Mouse (Mus musculus): ENCODE measurements around the gene Vash2. TPM values are rescaled to one million over a fixed set of nuclear protein-coding genes. Genes with fewer than 3 reads are reported as not detected.

The Vash2 gene
- polyA plus RNA-seq, 1 experiment from 2014 or later: 3.9 TPM

GRCm38 (mm10) chr1:190904136-190904535 lies 75.0 kb downstream of the Vash2 start:
- 88% methylated on average over 3 of the region's 3 CpGs for WGBS
- H3K4me3 ChIP-seq (ENCODE audit: low read depth, low read length): no peak overlapping the region
- H3K9ac ChIP-seq (ENCODE audit: low read depth, low read length): no peak overlapping the region
- no peaks in the 10 kb centered on the region for H3K4me1 ChIP-seq (replicated peaks; ENCODE audit: control insufficient read depth, insufficient read depth, low read length)
- no peak overlapping the region for H3K27ac ChIP-seq (ENCODE audit: low read depth, low read length)
- no peaks in the 10 kb centered on the region for H3K27me3 ChIP-seq (replicated peaks; ENCODE audit: control insufficient read depth, insufficient read depth, low read length)
- no peak overlapping the region for H3K4me2 ChIP-seq (replicated peaks; ENCODE audit: low read depth)
- TF ChIP-seq CTCF (IDR thresholded peaks at IDR 0.05; ENCODE audit: low read depth): no peak
- ATAC-seq: no peak
- H3K9me3 ChIP-seq (ENCODE audit: control insufficient read depth): no peaks in the 10 kb centered on the region
- H3K36me3 ChIP-seq (ENCODE audit: control insufficient read depth, insufficient read depth): peaks cover 22% of the 10 kb centered on the region

GRCm38 (mm10) chr1:190901082-190901481 lies 78.0 kb downstream of the Vash2 start:
- no peak for TF ChIP-seq CTCF (IDR thresholded peaks at IDR 0.05; ENCODE audit: low read depth)
- Histone ChIP-seq H3K27ac (ENCODE audit: low read depth, low read length) (no peak overlapping the region), H3K4me3 (ENCODE audit: low read depth, low read length) (no peak overlapping the region), H3K9me3 (ENCODE audit: control insufficient read depth) (no peaks in the 10 kb centered on the region), H3K36me3 (ENCODE audit: control insufficient read depth, insufficient read depth) (peaks cover 22% of the 10 kb centered on the region), H3K27me3 (replicated peaks; ENCODE audit: control insufficient read depth, insufficient read depth, low read length) (no peaks in the 10 kb centered on the region), H3K9ac (ENCODE audit: low read depth, low read length) (no peak overlapping the region), H3K4me1 (replicated peaks; ENCODE audit: control insufficient read depth, insufficient read depth, low read length) (no peaks in the 10 kb centered on the region; the same call in 1 of the 2 replicates), H3K4me2 (replicated peaks; ENCODE audit: low read depth) (no peak overlapping the region)
- no peak for ATAC-seq
- WGBS: 67% methylated on average over 2 of the region's 2 CpGs

GRCm38 (mm10) chr1:190898899-190899575 lies 80.1 kb downstream of the Vash2 start:
- Histone ChIP-seq H3K27me3 (replicated peaks; ENCODE audit: control insufficient read depth, insufficient read depth, low read length) (no peaks in the 10 kb centered on the region), H3K27ac (ENCODE audit: low read depth, low read length) (no peak overlapping the region), H3K9ac (ENCODE audit: low read depth, low read length) (no peak overlapping the region), H3K4me2 (replicated peaks; ENCODE audit: low read depth) (peak overlapping the region; percentile 1), H3K9me3 (ENCODE audit: control insufficient read depth) (no peaks in the 10 kb centered on the region), H3K4me1 (replicated peaks; ENCODE audit: control insufficient read depth, insufficient read depth, low read length) (no peaks in the 10 kb centered on the region; the same call in 1 of the 2 replicates), H3K4me3 (ENCODE audit: low read depth, low read length) (no peak overlapping the region), H3K36me3 (ENCODE audit: control insufficient read depth, insufficient read depth) (peaks cover 24% of the 10 kb centered on the region)
- WGBS: 28% methylated on average over 9 of the region's 9 CpGs
- ATAC-seq: peak; percentile 63; the same call in 1 of the 2 replicates
- no peak for TF ChIP-seq CTCF (IDR thresholded peaks at IDR 0.05; ENCODE audit: low read depth)

- no peak overlapping the region for H3K27ac ChIP-seq (ENCODE audit: low read depth, low read length)
- no peaks in the 10 kb centered on the region; the same call in 1 of the 2 replicates for H3K4me1 ChIP-seq (replicated peaks; ENCODE audit: control insufficient read depth, insufficient read depth, low read length)
- 49% methylated on average over 3 of the region's 3 CpGs for WGBS
- H3K9ac ChIP-seq (ENCODE audit: low read depth, low read length): no peak overlapping the region
- no peaks in the 10 kb centered on the region for H3K27me3 ChIP-seq (replicated peaks; ENCODE audit: control insufficient read depth, insufficient read depth, low read length)
- peaks cover 17% of the 10 kb centered on the region; the same call in 1 of the 2 replicates for H3K36me3 ChIP-seq (ENCODE audit: control insufficient read depth, insufficient read depth)
- no peak overlapping the region for H3K4me3 ChIP-seq (ENCODE audit: low read depth, low read length)
- peak; percentile 44 for ATAC-seq
- H3K9me3 ChIP-seq (ENCODE audit: control insufficient read depth): no peaks in the 10 kb centered on the region
- TF ChIP-seq CTCF (IDR thresholded peaks at IDR 0.05; ENCODE audit: low read depth): no peak
- H3K4me2 ChIP-seq (replicated peaks; ENCODE audit: low read depth): no peak overlapping the region
Measured at GRCm38 (mm10) chr1:190898186-190898585, 80.9 kb downstream of the Vash2 start.

Other genes with a start within 250 kb of the Vash2 start
- gene Rps6kc1, start 67.5 kb downstream of the Vash2 start, polyA plus RNA-seq (2015; fragmentation: Nextera tagmentation; extraction: Ambion mirVana): 6.0 and 6.2 TPM in 2 replicates
- gene Angel2, start 54.2 kb downstream of the Vash2 start, polyA plus RNA-seq (2015; fragmentation: Nextera tagmentation; extraction: Ambion mirVana): 23.2 and 23.8 TPM in 2 replicates
- gene Flvcr1, start 46.9 kb upstream of the Vash2 start, polyA plus RNA-seq (2015; fragmentation: Nextera tagmentation; extraction: Ambion mirVana): 57.4 and 65.5 TPM in 2 replicates
- 1.1 TPM in 2 replicates for gene Spata45, start 57.3 kb upstream of the Vash2 start, polyA plus RNA-seq (2015; fragmentation: Nextera tagmentation; extraction: Ambion mirVana)
- 17.3 and 18.1 TPM in 2 replicates for gene Tatdn3, start 83.6 kb upstream of the Vash2 start, polyA plus RNA-seq (2015; fragmentation: Nextera tagmentation; extraction: Ambion mirVana)
- 3.8 TPM in 2 replicates for gene Nsl1, start 83.7 kb upstream of the Vash2 start, polyA plus RNA-seq (2015; fragmentation: Nextera tagmentation; extraction: Ambion mirVana)
- gene Batf3, start 118.6 kb upstream of the Vash2 start, polyA plus RNA-seq (2015; fragmentation: Nextera tagmentation; extraction: Ambion mirVana): 6.9 and 7.3 TPM in 2 replicates
- gene Fam71a, start 185.5 kb upstream of the Vash2 start, polyA plus RNA-seq (2015; fragmentation: Nextera tagmentation; extraction: Ambion mirVana): not detected in 2 replicates
- gene Atf3, start 238.7 kb upstream of the Vash2 start, polyA plus RNA-seq (2015; fragmentation: Nextera tagmentation; extraction: Ambion mirVana): 5.0 and 6.7 TPM in 2 replicates